Mouse (Mus musculus): Measurements from ENCODE around the gene Gm20696. TPM values are rescaled to one million over a fixed set of nuclear protein-coding genes. Genes with fewer than 3 reads are reported as not detected.

The Gm20696 gene
- polyA plus RNA-seq, 1 experiment from 2014 or later: 2.3 TPM

DNA sequence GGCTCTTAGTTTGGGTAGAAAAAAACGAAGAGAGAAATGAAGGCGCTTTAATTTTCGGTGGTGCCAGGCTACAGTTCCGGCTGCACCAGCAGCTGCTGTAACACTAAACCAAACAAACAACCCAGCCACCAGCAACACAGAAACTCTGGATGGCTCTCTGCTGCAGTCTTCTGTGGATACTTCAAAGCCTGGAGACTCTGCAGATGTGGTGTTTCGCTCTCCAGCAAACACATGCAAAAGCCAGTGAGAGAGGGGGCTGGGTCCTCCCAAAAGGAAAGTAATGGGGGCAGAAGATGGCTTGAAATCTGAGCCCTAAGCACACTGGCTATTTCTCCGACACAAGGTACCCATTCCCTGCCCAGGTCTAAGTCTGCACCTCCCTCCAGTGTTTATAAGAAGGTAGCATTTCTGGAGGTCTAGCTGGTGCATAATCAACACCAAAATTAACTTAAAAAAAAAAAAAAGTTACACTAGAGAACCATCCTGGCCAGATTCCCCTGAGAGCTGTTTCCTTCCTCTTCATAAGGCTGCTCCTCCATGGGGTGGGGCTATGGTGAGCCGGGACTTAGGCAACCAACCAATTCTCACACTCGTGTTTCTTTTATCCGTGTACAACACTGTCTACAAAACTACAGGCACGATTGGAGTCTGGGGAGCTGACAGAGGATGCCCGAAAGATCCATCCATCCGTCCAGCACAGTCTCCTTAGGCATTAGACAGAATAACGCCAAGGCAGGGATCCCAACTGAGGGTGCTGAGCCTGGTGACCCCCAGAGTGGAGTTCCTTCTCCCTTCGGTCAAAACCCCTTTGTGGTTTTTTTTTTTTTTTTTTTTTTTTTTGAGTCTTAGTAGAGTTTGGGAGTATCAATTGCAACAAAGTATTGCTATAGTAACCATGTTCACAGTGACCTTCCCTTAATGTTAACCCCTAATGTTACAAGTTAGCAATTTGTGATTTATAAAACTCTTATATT, 55.9 kb downstream of the Gm20696 start:
- H3K27me3 ChIP-seq (ENCODE audit: control insufficient read depth, insufficient read depth, low read length): no peaks in the 10 kb centered on the region
- H3K4me3 ChIP-seq (ENCODE audit: low read length): no peak overlapping the region
- H3K4me1 ChIP-seq (ENCODE audit: control insufficient read depth, insufficient read depth, low read length): peaks cover 6% of the 10 kb centered on the region; the same call in 1 of the 2 replicates
- H3K9ac ChIP-seq (ENCODE audit: low read length): no peak overlapping the region
- ATAC-seq (replicated peaks; ENCODE audit: extremely low read depth, insufficient read depth, low FRiP score): no peak
- peak overlapping the region; percentile 5; the same call in 1 of the 2 replicates for H3K4me2 ChIP-seq (ENCODE audit: low read depth, low read length)
- 48% methylated on average over 14 of the region's 14 CpGs for WGBS
- no peaks in the 10 kb centered on the region for H3K36me3 ChIP-seq (ENCODE audit: control insufficient read depth, insufficient read depth)
- H3K27ac ChIP-seq (ENCODE audit: low read length): no peak overlapping the region
- no peaks in the 10 kb centered on the region for H3K9me3 ChIP-seq (replicated peaks; ENCODE audit: control insufficient read depth, low read length)

DNA sequence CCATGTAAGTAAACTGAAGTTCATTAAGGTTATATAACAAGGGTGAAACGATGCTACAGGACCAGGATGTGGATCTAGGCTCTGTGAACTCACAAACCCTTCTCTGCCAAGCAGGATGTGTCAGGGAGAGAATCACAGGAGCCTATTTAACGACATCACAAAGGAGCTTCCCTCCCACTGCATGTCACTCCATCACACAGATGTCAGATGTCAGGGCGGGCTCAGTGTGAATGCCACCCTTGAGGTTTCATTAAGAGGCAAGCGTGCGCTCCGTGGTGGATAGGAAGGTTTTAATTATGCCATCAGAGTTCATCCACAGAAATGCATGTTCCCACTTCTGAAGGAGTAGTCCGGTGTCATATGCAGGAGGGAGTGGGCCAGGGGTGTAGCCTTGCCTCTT, 60.5 kb downstream of the Gm20696 start:
- Histone ChIP-seq H3K4me1 (ENCODE audit: control insufficient read depth, insufficient read depth, low read length) (0 out of 2 replicates have a peak, but pooled peaks cover 3% of the 10 kb centered on the region), H3K4me3 (ENCODE audit: low read length) (no peak overlapping the region), H3K9ac (ENCODE audit: low read length) (no peak overlapping the region), H3K27ac (ENCODE audit: low read length) (no peak overlapping the region), H3K4me2 (ENCODE audit: low read depth, low read length) (no peak overlapping the region), H3K9me3 (replicated peaks; ENCODE audit: control insufficient read depth, low read length) (no peaks in the 10 kb centered on the region), H3K36me3 (ENCODE audit: control insufficient read depth, insufficient read depth) (no peaks in the 10 kb centered on the region), H3K27me3 (ENCODE audit: control insufficient read depth, insufficient read depth, low read length) (no peaks in the 10 kb centered on the region)
- 79% methylated on average over 7 of the region's 7 CpGs for WGBS
- ATAC-seq (replicated peaks; ENCODE audit: extremely low read depth, insufficient read depth, low FRiP score): no peak

DNA sequence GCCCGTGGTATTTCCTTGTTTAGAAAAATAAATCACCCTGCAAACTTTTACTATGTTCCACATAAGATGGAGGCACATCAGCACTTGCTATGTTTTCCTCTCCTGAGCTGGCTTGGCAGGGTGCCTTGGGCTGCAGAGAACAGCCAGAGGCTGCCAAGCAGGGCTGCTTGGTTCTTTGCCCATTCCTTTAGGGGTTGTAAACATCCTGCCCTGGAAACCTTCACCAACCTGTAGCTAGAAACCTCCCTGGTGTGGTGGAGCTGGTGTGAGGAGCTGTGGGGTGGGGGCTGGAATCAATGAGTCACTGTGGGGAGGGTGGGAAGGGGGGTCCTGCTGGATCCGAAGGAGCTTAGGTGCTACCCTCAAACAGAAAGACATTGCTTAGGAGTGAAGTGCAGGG, 61.8 kb downstream of the Gm20696 start:
- Histone ChIP-seq H3K4me1 (ENCODE audit: control insufficient read depth, insufficient read depth, low read length) (0 out of 2 replicates have a peak, but pooled peaks cover 4% of the 10 kb centered on the region), H3K27me3 (ENCODE audit: control insufficient read depth, insufficient read depth, low read length) (no peaks in the 10 kb centered on the region), H3K4me3 (ENCODE audit: low read length) (no peak overlapping the region), H3K9ac (ENCODE audit: low read length) (no peak overlapping the region), H3K27ac (ENCODE audit: low read length) (no peak overlapping the region), H3K4me2 (ENCODE audit: low read depth, low read length) (no peak overlapping the region), H3K9me3 (replicated peaks; ENCODE audit: control insufficient read depth, low read length) (no peaks in the 10 kb centered on the region), H3K36me3 (ENCODE audit: control insufficient read depth, insufficient read depth) (no peaks in the 10 kb centered on the region)
- no peak; the same call in 1 of the 2 replicates for ATAC-seq (replicated peaks; ENCODE audit: extremely low read depth, insufficient read depth, low FRiP score)
- 60% methylated on average over 2 of the region's 2 CpGs for WGBS

DNA sequence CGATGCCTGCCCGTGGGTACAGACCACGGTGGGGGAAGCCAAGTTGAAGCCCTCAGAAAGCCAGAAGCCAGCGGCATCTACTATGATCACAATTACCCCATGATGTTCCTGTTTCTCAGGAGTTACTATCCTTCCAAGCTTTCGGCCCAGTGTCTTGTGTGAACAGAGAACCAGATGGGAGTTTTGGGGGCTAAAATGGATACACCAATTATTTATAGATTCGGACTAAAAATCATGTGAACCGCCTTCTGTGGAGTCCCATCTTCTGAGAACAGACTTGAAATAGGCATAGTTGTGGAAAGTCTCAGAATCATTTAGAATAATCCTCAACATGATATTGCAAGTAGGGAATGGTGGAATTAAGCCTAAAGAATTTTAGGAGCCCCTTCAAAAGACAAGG, 64.2 kb downstream of the Gm20696 start:
- H3K27me3 ChIP-seq (ENCODE audit: control insufficient read depth, insufficient read depth, low read length): no peaks in the 10 kb centered on the region
- H3K4me2 ChIP-seq (ENCODE audit: low read depth, low read length): no peak overlapping the region
- H3K36me3 ChIP-seq (ENCODE audit: control insufficient read depth, insufficient read depth): no peaks in the 10 kb centered on the region
- 0 out of 2 replicates have a peak, but pooled peaks cover 6% of the 10 kb centered on the region for H3K4me1 ChIP-seq (ENCODE audit: control insufficient read depth, insufficient read depth, low read length)
- WGBS: 85% methylated on average over 7 of the region's 7 CpGs
- H3K9me3 ChIP-seq (replicated peaks; ENCODE audit: control insufficient read depth, low read length): no peaks in the 10 kb centered on the region
- ATAC-seq (replicated peaks; ENCODE audit: extremely low read depth, insufficient read depth, low FRiP score): no peak
- H3K9ac ChIP-seq (ENCODE audit: low read length): no peak overlapping the region
- no peak overlapping the region for H3K4me3 ChIP-seq (ENCODE audit: low read length)
- no peak overlapping the region for H3K27ac ChIP-seq (ENCODE audit: low read length)

DNA sequence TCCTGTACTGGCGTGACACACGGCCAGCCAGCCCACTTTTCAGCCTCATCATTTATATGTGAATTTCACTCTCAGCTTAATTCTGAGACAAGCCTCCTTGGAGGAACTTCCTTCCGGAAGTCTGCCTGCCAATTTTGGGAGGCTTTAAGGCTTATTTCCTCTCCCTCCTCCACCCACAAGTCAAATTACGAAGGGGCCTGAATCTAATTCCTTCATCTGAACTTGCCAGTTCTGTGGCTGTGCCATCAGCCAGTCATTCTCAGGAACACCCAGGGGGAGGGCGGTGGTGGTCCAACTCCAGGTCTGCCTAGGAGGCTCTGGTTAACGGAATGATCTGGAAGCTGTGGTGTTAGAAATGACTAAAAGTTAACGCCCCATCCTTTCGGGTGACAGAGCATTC, 65.7 kb downstream of the Gm20696 start:
- H3K27ac ChIP-seq (ENCODE audit: low read length): no peak overlapping the region
- WGBS: 59% methylated on average over 8 of the region's 8 CpGs
- H3K4me2 ChIP-seq (ENCODE audit: low read depth, low read length): no peak overlapping the region
- no peaks in the 10 kb centered on the region for H3K36me3 ChIP-seq (ENCODE audit: control insufficient read depth, insufficient read depth)
- no peak; the same call in 1 of the 2 replicates for ATAC-seq (replicated peaks; ENCODE audit: extremely low read depth, insufficient read depth, low FRiP score)
- no peaks in the 10 kb centered on the region for H3K27me3 ChIP-seq (ENCODE audit: control insufficient read depth, insufficient read depth, low read length)
- no peaks in the 10 kb centered on the region for H3K9me3 ChIP-seq (replicated peaks; ENCODE audit: control insufficient read depth, low read length)
- 0 out of 2 replicates have a peak, but pooled peaks cover 6% of the 10 kb centered on the region for H3K4me1 ChIP-seq (ENCODE audit: control insufficient read depth, insufficient read depth, low read length)
- H3K9ac ChIP-seq (ENCODE audit: low read length): no peak overlapping the region
- H3K4me3 ChIP-seq (ENCODE audit: low read length): no peak overlapping the region

DNA sequence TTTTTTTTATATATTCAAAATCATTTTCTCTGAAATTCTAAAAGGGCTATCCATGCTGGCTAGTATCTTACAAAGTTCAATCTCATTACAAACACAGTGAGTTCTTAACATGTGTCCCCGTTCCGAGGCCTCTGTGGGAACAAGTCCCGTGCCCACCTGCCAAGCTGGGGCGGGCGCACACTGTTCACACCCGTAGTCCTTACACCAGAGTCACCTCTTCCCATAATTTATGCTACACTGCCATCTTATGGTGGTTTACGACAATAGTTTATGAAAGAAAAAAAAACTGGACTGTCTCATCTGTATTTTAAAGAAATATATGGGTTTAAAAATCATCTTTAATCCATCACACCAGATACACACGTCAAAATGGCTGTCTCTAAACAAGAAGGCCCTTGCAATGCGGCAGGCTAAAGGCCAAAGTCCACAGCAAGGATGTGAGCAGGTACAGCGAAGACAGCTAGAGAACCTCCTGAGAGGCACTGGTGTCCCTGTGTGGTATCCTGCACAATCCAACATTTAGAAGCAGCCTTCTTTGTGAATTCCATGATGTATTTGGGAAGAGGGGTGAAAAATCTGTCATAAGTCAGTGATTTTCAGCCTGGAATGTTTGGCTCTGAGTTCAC, 66.3 kb downstream of the Gm20696 start:
- WGBS: 27% methylated on average over 10 of the region's 10 CpGs
- ATAC-seq (replicated peaks; ENCODE audit: extremely low read depth, insufficient read depth, low FRiP score): peak; percentile 71; the same call in 1 of the 2 replicates
- no peak overlapping the region for H3K4me3 ChIP-seq (ENCODE audit: low read length)

DNA sequence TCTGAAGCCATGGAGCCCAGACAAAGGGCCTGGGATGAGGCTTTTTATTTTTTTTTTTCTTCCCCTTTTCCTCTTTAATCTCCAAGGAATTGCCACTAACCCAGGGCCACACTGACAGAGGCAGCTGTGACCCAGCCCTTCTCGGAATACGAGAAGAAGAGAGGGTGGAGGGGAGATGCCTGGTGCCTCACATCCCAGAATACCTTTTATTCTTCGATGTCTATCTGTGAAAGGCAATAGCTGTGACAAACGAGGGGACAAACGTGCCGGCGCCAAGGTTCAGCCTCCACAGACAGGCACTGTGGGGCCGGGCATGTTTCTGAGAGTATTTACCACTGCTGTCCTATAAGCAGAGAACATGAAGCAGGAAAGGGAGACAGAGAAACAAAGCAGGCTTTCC, 66.9 kb downstream of the Gm20696 start:
- Histone ChIP-seq H3K4me1 (ENCODE audit: control insufficient read depth, insufficient read depth, low read length) (0 out of 2 replicates have a peak, but pooled peaks cover 6% of the 10 kb centered on the region), H3K9me3 (replicated peaks; ENCODE audit: control insufficient read depth, low read length) (no peaks in the 10 kb centered on the region), H3K4me2 (ENCODE audit: low read depth, low read length) (no peak overlapping the region; the same call in 1 of the 2 replicates), H3K9ac (ENCODE audit: low read length) (no peak overlapping the region), H3K27ac (ENCODE audit: low read length) (no peak overlapping the region), H3K27me3 (ENCODE audit: control insufficient read depth, insufficient read depth, low read length) (no peaks in the 10 kb centered on the region), H3K4me3 (ENCODE audit: low read length) (no peak overlapping the region), H3K36me3 (ENCODE audit: control insufficient read depth, insufficient read depth) (no peaks in the 10 kb centered on the region)
- no peak for ATAC-seq (replicated peaks; ENCODE audit: extremely low read depth, insufficient read depth, low FRiP score)
- 40% methylated on average over 8 of the region's 8 CpGs for WGBS

More for the DNA sequence above, 66.3 kb downstream of the Gm20696 start:
- Histone ChIP-seq H3K36me3 (ENCODE audit: control insufficient read depth, insufficient read depth) (no peaks in the 10 kb centered on the region), H3K9me3 (replicated peaks; ENCODE audit: control insufficient read depth, low read length) (no peaks in the 10 kb centered on the region), H3K4me2 (ENCODE audit: low read depth, low read length) (peak overlapping the region; percentile 40), H3K27ac (ENCODE audit: low read length) (no peak overlapping the region), H3K4me1 (ENCODE audit: control insufficient read depth, insufficient read depth, low read length) (0 out of 2 replicates have a peak, but pooled peaks cover 6% of the 10 kb centered on the region), H3K9ac (ENCODE audit: low read length) (no peak overlapping the region), H3K27me3 (ENCODE audit: control insufficient read depth, insufficient read depth, low read length) (no peaks in the 10 kb centered on the region)

DNA sequence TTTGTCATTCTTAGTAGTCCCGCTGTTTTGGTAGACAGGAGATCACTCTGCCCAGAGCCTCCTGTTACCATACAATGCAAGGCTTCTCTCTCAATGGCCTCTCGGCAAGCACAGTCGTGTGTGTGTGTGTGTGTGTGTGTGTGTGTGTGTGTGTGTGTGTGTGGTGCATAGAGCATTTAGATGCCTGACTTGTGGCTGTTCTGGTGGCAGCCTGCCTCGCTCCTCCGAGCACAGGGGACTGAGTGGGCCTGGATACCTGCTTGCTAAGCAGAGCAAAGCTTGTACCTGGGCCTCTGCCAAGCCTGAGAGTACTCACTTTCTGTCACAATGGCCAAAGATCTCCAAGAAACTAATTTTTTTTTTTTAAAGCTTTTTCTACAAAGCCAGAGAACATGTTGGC, 67.4 kb downstream of the Gm20696 start:
- Histone ChIP-seq H3K36me3 (ENCODE audit: control insufficient read depth, insufficient read depth) (no peaks in the 10 kb centered on the region), H3K4me1 (ENCODE audit: control insufficient read depth, insufficient read depth, low read length) (0 out of 2 replicates have a peak, but pooled peaks cover 3% of the 10 kb centered on the region), H3K27me3 (ENCODE audit: control insufficient read depth, insufficient read depth, low read length) (no peaks in the 10 kb centered on the region), H3K9me3 (replicated peaks; ENCODE audit: control insufficient read depth, low read length) (no peaks in the 10 kb centered on the region), H3K27ac (ENCODE audit: low read length) (no peak overlapping the region), H3K4me3 (ENCODE audit: low read length) (no peak overlapping the region), H3K4me2 (ENCODE audit: low read depth, low read length) (no peak overlapping the region), H3K9ac (ENCODE audit: low read length) (no peak overlapping the region)
- 66% methylated on average over 5 of the region's 5 CpGs for WGBS
- no peak for ATAC-seq (replicated peaks; ENCODE audit: extremely low read depth, insufficient read depth, low FRiP score)

DNA sequence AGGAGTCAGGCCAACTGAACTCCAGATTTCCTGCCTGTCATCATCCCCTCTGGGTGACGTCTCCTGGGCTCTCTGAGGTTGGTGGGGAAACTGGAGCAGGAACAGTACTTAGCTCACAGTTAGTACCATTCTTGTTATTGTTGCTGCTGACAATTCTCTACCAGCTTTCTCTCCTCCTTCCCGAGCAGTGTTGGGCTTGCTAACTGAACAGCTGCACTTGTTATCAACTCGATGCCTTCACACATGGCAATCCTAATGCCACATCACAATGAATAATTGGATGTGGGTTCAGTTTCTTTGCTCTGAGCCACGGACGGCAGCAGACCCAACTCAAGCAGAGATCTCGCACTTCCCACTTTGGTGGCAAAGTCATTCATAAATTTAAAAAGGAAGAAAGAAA, 89.6 kb downstream of the Gm20696 start:
- H3K27ac ChIP-seq (ENCODE audit: low read length): no peak overlapping the region
- 50% methylated on average over 6 of the region's 6 CpGs for WGBS
- H3K9ac ChIP-seq (ENCODE audit: low read length): no peak overlapping the region
- H3K9me3 ChIP-seq (replicated peaks; ENCODE audit: control insufficient read depth, low read length): no peaks in the 10 kb centered on the region
- no peaks in the 10 kb centered on the region for H3K36me3 ChIP-seq (ENCODE audit: control insufficient read depth, insufficient read depth)
- no peaks in the 10 kb centered on the region for H3K27me3 ChIP-seq (ENCODE audit: control insufficient read depth, insufficient read depth, low read length)
- no peak for ATAC-seq (replicated peaks; ENCODE audit: extremely low read depth, insufficient read depth, low FRiP score)
- no peak overlapping the region for H3K4me3 ChIP-seq (ENCODE audit: low read length)
- no peaks in the 10 kb centered on the region for H3K4me1 ChIP-seq (ENCODE audit: control insufficient read depth, insufficient read depth, low read length)
- no peak overlapping the region for H3K4me2 ChIP-seq (ENCODE audit: low read depth, low read length)

Data from heart, embryonic 16.5 days (tissue).